In the genomic region with DNA sequence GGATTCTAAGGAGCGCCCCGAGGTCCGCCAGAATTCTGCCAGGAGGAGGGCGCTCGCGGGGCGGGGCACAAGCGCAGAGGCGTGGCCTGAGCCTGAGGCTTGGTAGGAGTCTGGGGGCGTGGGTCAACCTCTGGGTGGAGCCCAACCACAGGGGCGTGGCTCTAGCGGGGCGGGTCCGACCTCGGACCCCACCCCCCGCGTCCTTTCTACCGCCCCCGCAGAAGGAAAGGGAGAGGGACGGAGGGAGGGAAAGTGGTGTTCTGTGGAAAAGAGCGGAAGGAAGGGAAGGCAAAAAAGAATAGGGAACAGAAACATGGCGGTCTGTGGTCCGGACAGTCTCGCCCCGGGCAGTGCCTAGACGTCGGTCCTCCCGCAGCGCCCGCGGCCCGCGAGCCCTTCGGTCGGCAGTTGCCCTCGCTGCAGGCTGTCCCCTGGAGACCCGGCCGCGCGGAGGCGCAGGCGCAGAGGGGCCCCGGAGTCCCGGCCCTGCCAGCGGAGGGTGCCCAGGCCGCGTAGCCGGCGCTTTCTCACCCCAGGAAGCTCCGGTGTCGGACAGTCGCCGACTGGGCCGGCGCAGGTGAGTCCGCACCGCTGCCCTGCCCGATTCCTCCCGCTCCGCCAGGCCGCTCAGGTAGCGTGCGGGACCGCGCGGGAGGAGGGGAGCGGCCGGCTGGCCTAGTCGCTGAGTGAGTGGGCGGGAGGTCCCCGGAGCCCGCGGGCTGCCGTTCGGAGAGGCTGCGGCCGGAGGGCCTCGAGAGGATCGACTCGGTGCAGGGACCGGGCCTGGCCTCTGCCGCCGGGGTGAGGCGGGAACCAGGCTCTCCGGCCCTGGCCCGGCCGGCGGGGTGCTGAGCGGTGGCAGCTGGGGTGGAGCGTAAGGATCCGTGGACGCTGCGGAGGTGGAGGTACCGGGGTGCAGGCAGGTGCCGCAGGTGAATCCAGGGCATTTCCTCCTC, we compare ENCODE assay signal across 8 mouse cellular contexts. TPM values are rescaled to one million over a fixed set of nuclear protein-coding genes. Genes with fewer than 3 reads are reported as not detected.
A peak's percentile ranks its signal among the peaks of the same experiment; 100 is the strongest.
DNase-seq lines count a peak whose midpoint lies in the region; ATAC-seq and TF ChIP-seq lines count a peak whose summit lies in the region.

A gene (plus strand): TSS at position 220 of the 956 bp plus-strand sequence.

- intact Hi-C loops in left cerebral cortex, adult 2 months (cut with DNase I) = loop anchor here (1.0 kb wide), 1 partner anchor 136 kb away; a partner anchor contains a TSS

- H3K27me3 ChIP-seq in hindbrain, postnatal 0 days (ENCODE audit: insufficient read depth, low read length) = no peaks in the 10 kb centered on the region

- peak within 1 kb of the TSS; percentile 97 for H3K9ac ChIP-seq in hindbrain, postnatal 0 days (replicated peaks; ENCODE audit: low read length)

- H3K27ac ChIP-seq in hindbrain, postnatal 0 days = peak within 1 kb of the TSS; percentile 87
- peak within 1 kb of the TSS; percentile 95 for H3K27ac ChIP-seq in left cerebral cortex, adult 2 months

- H3K36me3 ChIP-seq in hindbrain, postnatal 0 days (ENCODE audit: insufficient read depth, low read length) = no peaks in the 10 kb centered on the region

- peaks cover 5% of the 10 kb centered on the region; the same call in 1 of the 2 replicates for H3K4me1 ChIP-seq in hindbrain, postnatal 0 days (ENCODE audit: insufficient read depth, low read length)

- H3K4me3 ChIP-seq in hindbrain, postnatal 0 days (ENCODE audit: low read length) = peak within 1 kb of the TSS; percentile 98
- peak within 1 kb of the TSS; percentile 82 for H3K4me3 ChIP-seq in left cerebral cortex, adult 2 months

- TF ChIP-seq CTCF in hindbrain, postnatal 0 days (IDR thresholded peaks at IDR 0.05; ENCODE audit: low read depth) = peak; percentile 56
- no peak; the same call in none of the 2 replicates for TF ChIP-seq CTCF in left cerebral cortex, adult 2 months (IDR thresholded peaks at IDR 0.05)

- DNase-seq in WW6 (ENCODE audit: low read depth, low spot score) = peak; percentile 89
- DNase-seq in cerebellum, postnatal 4 days (ENCODE audit: low spot score in 2 of 2) = peak; percentile 77 to 87
- peak; percentile 96 for DNase-seq in gastrocnemius, adult 18-20 months (ENCODE audit: low spot score)
- DNase-seq in hindbrain, postnatal 0 days (ENCODE audit: low spot score) = peak; percentile 95
- DNase-seq in left cerebral cortex, adult 2 months (ENCODE audit: extremely low spot score in 1 of 2, low spot score in 2 of 2) = peak; percentile 83 to 87
- DNase-seq in right cerebral cortex, adult 2 months (ENCODE audit: low spot score in 2 of 2) = peak; percentile 82 to 85
- peak; percentile 97 for DNase-seq in urinary bladder, postnatal 14 days (ENCODE audit: low spot score)

- ATAC-seq in hindbrain, postnatal 0 days = peak; percentile 98
- ATAC-seq in megakaryocyte, adult 5-6 weeks (ENCODE audit: poor library complexity, severe bottlenecking) = peak; percentile 94

- peak within 1 kb of the TSS; percentile 60 for H3K4me2 ChIP-seq in hindbrain, postnatal 0 days (ENCODE audit: low read depth, low read length)

- no peaks in the 10 kb centered on the region for H3K9me3 ChIP-seq in hindbrain, postnatal 0 days (ENCODE audit: low read length)

- 1% methylated on average over 82 of the region's 95 CpGs for WGBS in hindbrain, postnatal 0 days

RNA-seq across cellular contexts. Expression of the gene that starts here (rescaled TPM):
- total RNA-seq in gastrocnemius, adult 18-20 months (2021) = 10 to 100 TPM; 29.1 to 29.2 TPM
- 8.8 and 14.3 TPM in 2 replicates for total RNA-seq in hindbrain, postnatal 0 days (2014; rRNA removed)
- 3.2 and 4.3 TPM in 2 replicates for polyA plus RNA-seq in hindbrain, postnatal 0 days (2015; fragmentation: Nextera tagmentation; extraction: Ambion mirVana)
- total RNA-seq in left cerebral cortex, adult 2 months (2021) = 10 to 100 TPM in 1 of 2 experiments, 1 to 10 TPM in 1; 9.6 to 12.2 TPM
- 23.1 and 24.1 TPM in 2 replicates for total RNA-seq in megakaryocyte, adult 5-6 weeks (2015)
- total RNA-seq in megakaryocyte, adult 5-6 weeks (2017) = 27.9 and 30.9 TPM in 2 replicates

Comparison
In these comparisons a context has a peak if more than half of its experiments do, and no peak if none do; other contexts are left out.
1. Peak in every context shown above with its lines: DNase-seq, ATAC-seq, H3K4me3 ChIP-seq and H3K27ac ChIP-seq.